Mouse (Mus musculus): ENCODE measurements around the gene Rundc3b.

Gene Rundc3b

GRCm38 (mm10) chr5:8488701-8489297, 134.0 kb downstream of the Rundc3b start:
- no peak for DNase-seq (ENCODE audit: low read depth, low spot score)

- no peak for DNase-seq (ENCODE audit: low read depth, low spot score)
These were observed 134.6 kb downstream of the Rundc3b start for GRCm38 (mm10) chr5:8487989-8488700.

GRCm38 (mm10) chr5:8456561-8456960, 166.2 kb downstream of the Rundc3b start:
- DNase-seq (ENCODE audit: low read depth, low spot score) = no peak

GRCm38 (mm10) chr5:8455565-8455964, 167.2 kb downstream of the Rundc3b start:
- DNase-seq (ENCODE audit: low read depth, low spot score) = no peak
